8 mouse cellular contexts compared by ENCODE assay signal in the genomic region with DNA sequence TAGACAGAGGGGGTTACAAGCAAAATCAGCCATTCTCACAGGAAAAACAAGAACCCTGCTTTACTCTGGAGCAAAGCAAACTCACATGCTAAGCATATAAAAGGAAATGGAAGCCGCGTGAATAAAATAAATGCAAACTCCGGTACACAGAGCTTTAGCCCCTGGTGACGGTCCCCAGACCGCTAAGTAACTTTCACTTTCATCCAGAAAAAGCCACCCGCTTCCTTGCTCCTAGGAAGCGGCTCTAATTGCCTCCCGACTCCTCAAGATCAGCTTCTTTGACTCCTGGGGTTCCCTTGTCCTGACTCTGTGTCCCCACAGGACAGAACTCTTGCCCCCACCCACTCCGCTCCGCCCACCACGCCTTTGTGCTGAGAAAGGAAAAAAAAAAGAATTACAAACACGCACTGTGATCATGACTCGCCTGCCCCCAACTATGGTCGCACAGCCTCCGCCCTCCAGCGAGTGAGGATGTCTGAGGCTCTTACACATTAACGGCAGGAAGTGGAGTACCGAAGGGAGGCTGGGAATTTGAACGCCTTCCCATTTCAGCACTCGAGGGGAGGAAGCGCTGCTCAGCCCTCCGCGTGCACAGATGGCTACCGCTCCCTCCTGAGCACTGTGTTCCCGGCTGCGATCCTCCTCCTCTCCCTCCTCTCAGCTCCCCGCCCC.
A peak's percentile ranks its signal among the peaks of the same experiment; 100 is the strongest.
DNase-seq lines count a peak whose midpoint lies in the region; ATAC-seq and TF ChIP-seq lines count a peak whose summit lies in the region.

No protein-coding gene starts in this region.

- ATAC-seq in embryonic facial prominence, embryonic 11.5 days (replicated peaks; ENCODE audit: insufficient number of reproducible peaks, low FRiP score, low TSS enrichment, low read depth), result peak; percentile 81
- peak; percentile 84 for ATAC-seq in midbrain, embryonic 12.5 days (ENCODE audit: low FRiP score, low read depth)

- H3K36me3 ChIP-seq in embryonic facial prominence, embryonic 11.5 days (replicated peaks; ENCODE audit: control insufficient read depth, insufficient read depth, low read depth, low read length), result no peaks in the 10 kb centered on the region; the same call in 1 of the 2 replicates
- peaks cover 30% of the 10 kb centered on the region for H3K36me3 ChIP-seq in limb, embryonic 10.5 days
- no peaks in the 10 kb centered on the region for H3K36me3 ChIP-seq in midbrain, embryonic 12.5 days
- H3K36me3 ChIP-seq in small intestine, adult 2 months (ENCODE audit: control insufficient read depth, insufficient read depth, low read length), result no peaks in the 10 kb centered on the region

- peaks cover 23% of the 10 kb centered on the region for H3K4me1 ChIP-seq in embryonic facial prominence, embryonic 11.5 days (ENCODE audit: control insufficient read depth, insufficient read depth, low read length)
- peaks cover 87% of the 10 kb centered on the region for H3K4me1 ChIP-seq in limb, embryonic 10.5 days
- H3K4me1 ChIP-seq in midbrain, embryonic 12.5 days, result peaks cover 84% of the 10 kb centered on the region
- peaks cover 14% of the 10 kb centered on the region; the same call in 1 of the 2 replicates for H3K4me1 ChIP-seq in small intestine, adult 2 months (ENCODE audit: control insufficient read depth, insufficient read depth, insufficient read length, low read length)

- peak; percentile 87 for DNase-seq in 3134 (ENCODE audit: extremely low read depth, insufficient read length, low spot score)
- peak; percentile 84 for DNase-seq in adrenal gland, postnatal 14 days
- DNase-seq in embryonic facial prominence, embryonic 11.5 days (ENCODE audit: low spot score), result peak; percentile 87
- peak; percentile 100 for DNase-seq in heart, adult 11 months
- peak; percentile 80 for DNase-seq in kidney, adult 18-20 months
- peak; percentile 80 for DNase-seq in limb, embryonic 10.5 days (ENCODE audit: low spot score)

- H3K4me3 ChIP-seq in embryonic facial prominence, embryonic 11.5 days (ENCODE audit: low read depth, low read length), result peak overlapping the region; percentile 32
- peak overlapping the region; percentile 55 for H3K4me3 ChIP-seq in limb, embryonic 10.5 days
- H3K4me3 ChIP-seq in midbrain, embryonic 12.5 days, result peak overlapping the region; percentile 41
- H3K4me3 ChIP-seq in small intestine, adult 2 months (ENCODE audit: low read depth, low read length), result peak overlapping the region; percentile 76

- peak; percentile 6; the same call in 1 of the 2 replicates for TF ChIP-seq CTCF in small intestine, adult 2 months (IDR thresholded peaks at IDR 0.05; ENCODE audit: extremely low read depth, insufficient read length, insufficient replicate concordance, low read depth, low read length)

- WGBS in embryonic facial prominence, embryonic 11.5 days, result under 1% methylated on average over 27 of the region's 27 CpGs
- 1% methylated on average over 27 of the region's 27 CpGs for WGBS in limb, embryonic 10.5 days
- WGBS in midbrain, embryonic 12.5 days, result under 1% methylated on average over 27 of the region's 27 CpGs
- under 1% methylated on average over 27 of the region's 27 CpGs for WGBS in small intestine, adult 2 months

- no peaks in the 10 kb centered on the region for H3K27me3 ChIP-seq in embryonic facial prominence, embryonic 11.5 days (ENCODE audit: control insufficient read depth, insufficient read depth, low read length)
- H3K27me3 ChIP-seq in limb, embryonic 10.5 days (ENCODE audit: low read depth, poor library complexity, severe bottlenecking), result no peaks in the 10 kb centered on the region
- no peaks in the 10 kb centered on the region for H3K27me3 ChIP-seq in midbrain, embryonic 12.5 days
- H3K27me3 ChIP-seq in small intestine, adult 2 months (ENCODE audit: control insufficient read depth, insufficient read depth, low read length), result no peaks in the 10 kb centered on the region

- H3K4me2 ChIP-seq in embryonic facial prominence, embryonic 11.5 days (ENCODE audit: low read depth, low read length), result peak overlapping the region; percentile 68
- peak overlapping the region; percentile 59 for H3K4me2 ChIP-seq in midbrain, embryonic 12.5 days (replicated peaks)

- peak; percentile 48; the same call in 1 of the 2 replicates for TF ChIP-seq POLR2A in small intestine, adult 2 months (IDR thresholded peaks at IDR 0.05; ENCODE audit: low read depth, low read length)

- H3K9ac ChIP-seq in embryonic facial prominence, embryonic 11.5 days (replicated peaks; ENCODE audit: low read length), result peak overlapping the region; percentile 74
- H3K9ac ChIP-seq in midbrain, embryonic 12.5 days (replicated peaks), result peak overlapping the region; percentile 59

- no peaks in the 10 kb centered on the region for H3K9me3 ChIP-seq in embryonic facial prominence, embryonic 11.5 days (replicated peaks; ENCODE audit: control insufficient read depth, low read length)
- H3K9me3 ChIP-seq in limb, embryonic 10.5 days (replicated peaks), result no peaks in the 10 kb centered on the region
- no peaks in the 10 kb centered on the region for H3K9me3 ChIP-seq in midbrain, embryonic 12.5 days

- peak overlapping the region; percentile 93 for H3K27ac ChIP-seq in embryonic facial prominence, embryonic 11.5 days (replicated peaks; ENCODE audit: low read depth, low read length)
- peak overlapping the region; percentile 92 for H3K27ac ChIP-seq in limb, embryonic 10.5 days
- peak overlapping the region; percentile 85 for H3K27ac ChIP-seq in midbrain, embryonic 12.5 days (replicated peaks)
- peak overlapping the region; percentile 84 for H3K27ac ChIP-seq in small intestine, adult 2 months (ENCODE audit: insufficient read depth, low read depth, low read length)

Comparison
In these comparisons a context has a peak if more than half of its experiments do, and no peak if none do; other contexts are left out.
1. Peak in every context shown above with its lines: DNase-seq, ATAC-seq, H3K4me3 ChIP-seq and H3K27ac ChIP-seq.